Mouse (Mus musculus): ENCODE results near the gene Tubb5. TPM values are rescaled to one million over a fixed set of nuclear protein-coding genes. Genes with fewer than 3 reads are reported as not detected.

Tubb5 gene
- polyA plus RNA-seq, 1 experiment: 320 TPM

DNA sequence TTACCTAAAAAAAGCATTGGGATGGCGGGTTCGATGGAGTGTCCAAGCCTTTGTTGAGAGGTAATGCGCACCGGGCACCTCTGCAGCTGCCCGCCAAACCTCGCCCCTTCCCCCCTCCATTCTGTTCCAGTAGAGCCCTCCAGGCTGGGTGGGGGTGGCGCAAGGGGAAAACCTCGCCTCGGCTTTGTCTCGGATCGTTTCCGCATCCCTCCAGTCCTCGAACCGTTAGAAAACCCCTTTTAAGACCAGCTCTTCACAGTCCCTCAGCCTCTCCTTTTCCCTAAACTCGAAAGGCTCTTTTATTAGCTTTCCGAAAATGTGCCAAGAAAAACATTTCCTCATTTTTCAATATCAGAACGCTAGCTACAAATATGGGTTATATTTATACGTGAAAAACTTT lies 619 bp downstream of the Tubb5 start:
- peak; percentile 56 to 61 for DNase-seq
- peak overlapping the region; percentile 91 for H3K4me3 ChIP-seq (replicated peaks; ENCODE audit: insufficient read depth, low read depth, low read length)
- H3K27ac ChIP-seq (ENCODE audit: insufficient read depth, low read length): peak overlapping the region; percentile 44; the same call in 1 of the 2 replicates
- TF ChIP-seq POLR2A (IDR thresholded peaks at IDR 0.05; ENCODE audit: borderline replicate concordance, insufficient read depth, low read length) (no peak), CTCF (IDR thresholded peaks at IDR 0.05; ENCODE audit: borderline replicate concordance, insufficient read depth, low read depth, low read length) (no peak)
- no peaks in the 10 kb centered on the region for H3K27me3 ChIP-seq (ENCODE audit: control insufficient read depth, insufficient read depth, low read length)
- peaks cover 7% of the 10 kb centered on the region; the same call in 1 of the 2 replicates for H3K4me1 ChIP-seq (ENCODE audit: control insufficient read depth, insufficient read depth, low read length)
- under 1% methylated on average over 18 of the region's 18 CpGs for WGBS

- TF ChIP-seq POLR2A (IDR thresholded peaks at IDR 0.05; ENCODE audit: borderline replicate concordance, insufficient read depth, low read length): no peak
- TF ChIP-seq CTCF (IDR thresholded peaks at IDR 0.05; ENCODE audit: borderline replicate concordance, insufficient read depth, low read depth, low read length): no peak
- H3K27me3 ChIP-seq (ENCODE audit: control insufficient read depth, insufficient read depth, low read length): no peaks in the 10 kb centered on the region
Observed at GRCm38 (mm10) chr17:35836991-35837422, 1.1 kb downstream of the Tubb5 start.

DNA sequence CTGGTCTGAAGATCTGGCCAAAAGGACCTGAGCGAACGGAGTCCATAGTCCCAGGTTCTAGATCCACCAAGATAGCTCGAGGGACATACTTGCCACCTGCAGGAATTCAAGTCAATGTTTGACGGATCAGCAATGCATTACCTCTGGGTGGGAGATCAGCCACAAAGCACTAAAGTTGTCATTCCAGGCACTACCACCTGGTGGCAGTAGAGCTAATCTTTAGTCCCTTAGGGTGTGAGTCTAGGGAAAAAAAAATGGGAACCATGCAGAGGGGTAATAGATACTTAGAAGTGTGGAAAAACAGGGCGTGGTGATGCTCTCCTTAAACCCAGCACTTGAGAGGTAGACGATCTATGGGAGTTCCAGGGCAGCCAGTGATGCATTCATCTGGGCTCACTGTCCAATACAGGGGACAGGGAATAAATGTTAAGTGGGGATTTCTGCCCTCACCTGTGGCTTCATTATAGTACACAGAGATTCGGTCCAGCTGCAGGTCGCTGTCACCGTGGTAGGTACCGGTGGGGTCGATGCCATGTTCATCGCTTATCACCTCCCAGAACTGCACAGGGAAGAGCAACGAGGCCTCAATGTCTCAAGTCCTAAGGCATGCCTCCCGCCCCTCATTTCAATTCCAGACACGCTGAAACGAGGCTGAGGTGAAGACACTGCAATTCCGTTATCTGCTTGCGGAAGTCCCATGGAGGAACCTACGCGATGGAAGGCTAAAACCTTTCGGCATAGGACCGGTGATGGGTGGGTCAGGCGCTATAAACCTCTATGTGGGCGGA lies 1.7 kb downstream of the Tubb5 start:
- peak; percentile 84 to 88 for DNase-seq
- Histone ChIP-seq H3K27me3 (ENCODE audit: control insufficient read depth, insufficient read depth, low read length) (no peaks in the 10 kb centered on the region), H3K27ac (ENCODE audit: insufficient read depth, low read length) (peak overlapping the region; percentile 1; the same call in 1 of the 2 replicates), H3K4me1 (ENCODE audit: control insufficient read depth, insufficient read depth, low read length) (peaks cover 7% of the 10 kb centered on the region; the same call in 1 of the 2 replicates), H3K4me3 (replicated peaks; ENCODE audit: insufficient read depth, low read depth, low read length) (peak overlapping the region; percentile 91)
- peak; percentile 74 for TF ChIP-seq CTCF (IDR thresholded peaks at IDR 0.05; ENCODE audit: borderline replicate concordance, insufficient read depth, low read depth, low read length)
- no peak for TF ChIP-seq POLR2A (IDR thresholded peaks at IDR 0.05; ENCODE audit: borderline replicate concordance, insufficient read depth, low read length)
- WGBS: 4% methylated on average over 24 of the region's 24 CpGs

More at GRCm38 (mm10) chr17:35836991-35837422, 1.1 kb downstream of the Tubb5 start:
- DNase-seq: peak; percentile 77 to 78
- WGBS: under 1% methylated on average over 25 of the region's 25 CpGs
- Histone ChIP-seq H3K4me1 (ENCODE audit: control insufficient read depth, insufficient read depth, low read length) (peaks cover 7% of the 10 kb centered on the region; the same call in 1 of the 2 replicates), H3K4me3 (replicated peaks; ENCODE audit: insufficient read depth, low read depth, low read length) (peak overlapping the region; percentile 91), H3K27ac (ENCODE audit: insufficient read depth, low read length) (peak overlapping the region; percentile 44; the same call in 1 of the 2 replicates)

GRCm38 (mm10) chr17:35835424-35836140 lies 2.5 kb downstream of the Tubb5 start:
- Histone ChIP-seq H3K4me3 (replicated peaks; ENCODE audit: insufficient read depth, low read depth, low read length) (no peak overlapping the region), H3K27ac (ENCODE audit: insufficient read depth, low read length) (no peak overlapping the region), H3K4me1 (ENCODE audit: control insufficient read depth, insufficient read depth, low read length) (peaks cover 7% of the 10 kb centered on the region; the same call in 1 of the 2 replicates), H3K27me3 (ENCODE audit: control insufficient read depth, insufficient read depth, low read length) (no peaks in the 10 kb centered on the region)
- WGBS: 45% methylated on average over 26 of the region's 26 CpGs
- peak; percentile 37 to 55 for DNase-seq
- no peak for TF ChIP-seq CTCF (IDR thresholded peaks at IDR 0.05; ENCODE audit: borderline replicate concordance, insufficient read depth, low read depth, low read length)
- no peak for TF ChIP-seq POLR2A (IDR thresholded peaks at IDR 0.05; ENCODE audit: borderline replicate concordance, insufficient read depth, low read length)

- 35% methylated on average over 26 of the region's 26 CpGs for WGBS
- Histone ChIP-seq H3K4me3 (replicated peaks; ENCODE audit: insufficient read depth, low read depth, low read length) (no peak overlapping the region), H3K27ac (ENCODE audit: insufficient read depth, low read length) (no peak overlapping the region), H3K27me3 (ENCODE audit: control insufficient read depth, insufficient read depth, low read length) (no peaks in the 10 kb centered on the region), H3K4me1 (ENCODE audit: control insufficient read depth, insufficient read depth, low read length) (peaks cover 7% of the 10 kb centered on the region; the same call in 1 of the 2 replicates)
- peak in 1 of 2 experiments; percentile 44 for DNase-seq
- TF ChIP-seq CTCF (IDR thresholded peaks at IDR 0.05; ENCODE audit: borderline replicate concordance, insufficient read depth, low read depth, low read length) (peak; percentile 41; the same call in 1 of the 2 replicates), POLR2A (IDR thresholded peaks at IDR 0.05; ENCODE audit: borderline replicate concordance, insufficient read depth, low read length) (no peak)
Observed at GRCm38 (mm10) chr17:35834696-35835422, 3.2 kb downstream of the Tubb5 start.

DNA sequence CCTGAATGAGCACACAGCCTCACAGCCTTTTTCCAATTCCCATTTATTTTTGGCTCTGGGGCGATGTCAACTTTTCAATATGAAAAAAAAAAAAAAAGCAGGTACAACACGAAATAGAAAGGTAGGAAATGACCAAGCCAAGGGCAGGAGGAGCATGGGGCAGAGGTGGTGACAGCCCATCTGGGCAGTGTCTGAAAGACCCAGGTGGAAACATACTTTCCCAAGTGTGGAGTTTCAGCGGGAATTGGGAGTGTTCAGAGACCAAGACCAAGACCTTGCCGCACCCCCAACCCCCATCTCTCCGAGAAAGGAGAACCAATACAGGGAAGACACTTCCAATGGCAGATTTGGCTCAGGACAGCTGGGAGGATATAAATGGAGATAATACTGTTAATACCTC lies 4.2 kb downstream of the Tubb5 start:
- 51% methylated on average over 5 of the region's 5 CpGs for WGBS
- H3K27me3 ChIP-seq (ENCODE audit: control insufficient read depth, insufficient read depth, low read length): no peaks in the 10 kb centered on the region
- no peak overlapping the region for H3K27ac ChIP-seq (ENCODE audit: insufficient read depth, low read length)
- peaks cover 7% of the 10 kb centered on the region; the same call in 1 of the 2 replicates for H3K4me1 ChIP-seq (ENCODE audit: control insufficient read depth, insufficient read depth, low read length)
- H3K4me3 ChIP-seq (replicated peaks; ENCODE audit: insufficient read depth, low read depth, low read length): no peak overlapping the region
- no peak for DNase-seq
- no peak for TF ChIP-seq POLR2A (IDR thresholded peaks at IDR 0.05; ENCODE audit: borderline replicate concordance, insufficient read depth, low read length)
- no peak for TF ChIP-seq CTCF (IDR thresholded peaks at IDR 0.05; ENCODE audit: borderline replicate concordance, insufficient read depth, low read depth, low read length)

- no peak overlapping the region for H3K27ac ChIP-seq (ENCODE audit: insufficient read depth, low read length)
- 32% methylated on average over 5 of the region's 5 CpGs for WGBS
- DNase-seq: no peak
Observed at GRCm38 (mm10) chr17:35833239-35833751, 4.8 kb downstream of the Tubb5 start.

More at GRCm38 (mm10) chr17:35833239-35833751, 4.8 kb downstream of the Tubb5 start:
- peaks cover 7% of the 10 kb centered on the region; the same call in 1 of the 2 replicates for H3K4me1 ChIP-seq (ENCODE audit: control insufficient read depth, insufficient read depth, low read length)
- H3K27me3 ChIP-seq (ENCODE audit: control insufficient read depth, insufficient read depth, low read length): no peaks in the 10 kb centered on the region
- TF ChIP-seq CTCF (IDR thresholded peaks at IDR 0.05; ENCODE audit: borderline replicate concordance, insufficient read depth, low read depth, low read length) (no peak), POLR2A (IDR thresholded peaks at IDR 0.05; ENCODE audit: borderline replicate concordance, insufficient read depth, low read length) (no peak)
- no peak overlapping the region for H3K4me3 ChIP-seq (replicated peaks; ENCODE audit: insufficient read depth, low read depth, low read length)
